Mouse (Mus musculus) midbrain, embryonic 10.5 days (tissue): ENCODE data around the gene Uox. TPM values are rescaled to one million over a fixed set of nuclear protein-coding genes. Genes with fewer than 3 reads are reported as not detected.

ENCODE experiments used
- DNase-seq: peaks from one replicate; pipeline ENCODE4 v3.0.0-alpha.2; 2017; ENCODE audit warnings: low spot score
- H3K27ac ChIP-seq: fragments of 300-500 bp; sonication (generic); replicated peaks from 2 replicates; pipeline ENCODE4 v1.5.1; 2016; ENCODE audit warnings: mild to moderate bottlenecking
- H3K27me3 ChIP-seq: fragments of 300-500 bp; sonication (generic); 2 replicates; pipeline ENCODE4 v1.6.1; 2016; ENCODE audit warnings: low read depth, mild to moderate bottlenecking; ENCODE audit not compliant: poor library complexity, severe bottlenecking
- H3K36me3 ChIP-seq: fragments of 300-500 bp; sonication (generic); 2 replicates; pipeline ENCODE4 v1.6.1; 2016; ENCODE audit warnings: mild to moderate bottlenecking, moderate library complexity
- H3K4me1 ChIP-seq: fragments of 300-500 bp; sonication (generic); 2 replicates; pipeline ENCODE4 v1.6.1; 2016
- H3K4me3 ChIP-seq: fragments of 300-500 bp; sonication (generic); 2 replicates; pipeline ENCODE4 v1.5.1; 2016; ENCODE audit warnings: mild to moderate bottlenecking, moderate library complexity
- H3K9me3 ChIP-seq: fragments of 300-500 bp; sonication (generic); replicated peaks from 2 replicates; pipeline ENCODE4 v1.6.1; 2016; ENCODE audit warnings: mild to moderate bottlenecking
- WGBS: fragments of 180-500 bp; shearing (Covaris S2); methylation state at CpG from one replicate; pipeline ENCODE4 v1.1.7; 2016; 5-methylcytosine and 5-hydroxymethylcytosine counted together
- polyA plus RNA-seq: library from polyadenylated mRNA; unstranded; fragments of >200 nt; fragmentation: Nextera tagmentation; extraction: Ambion mirVana; gene quantifications from 2 replicates; pipeline ENCODE4 v1.2.1, GENCODE M21; 2016

Uox gene
- not detected in 2 replicates for polyA plus RNA-seq

DNA sequence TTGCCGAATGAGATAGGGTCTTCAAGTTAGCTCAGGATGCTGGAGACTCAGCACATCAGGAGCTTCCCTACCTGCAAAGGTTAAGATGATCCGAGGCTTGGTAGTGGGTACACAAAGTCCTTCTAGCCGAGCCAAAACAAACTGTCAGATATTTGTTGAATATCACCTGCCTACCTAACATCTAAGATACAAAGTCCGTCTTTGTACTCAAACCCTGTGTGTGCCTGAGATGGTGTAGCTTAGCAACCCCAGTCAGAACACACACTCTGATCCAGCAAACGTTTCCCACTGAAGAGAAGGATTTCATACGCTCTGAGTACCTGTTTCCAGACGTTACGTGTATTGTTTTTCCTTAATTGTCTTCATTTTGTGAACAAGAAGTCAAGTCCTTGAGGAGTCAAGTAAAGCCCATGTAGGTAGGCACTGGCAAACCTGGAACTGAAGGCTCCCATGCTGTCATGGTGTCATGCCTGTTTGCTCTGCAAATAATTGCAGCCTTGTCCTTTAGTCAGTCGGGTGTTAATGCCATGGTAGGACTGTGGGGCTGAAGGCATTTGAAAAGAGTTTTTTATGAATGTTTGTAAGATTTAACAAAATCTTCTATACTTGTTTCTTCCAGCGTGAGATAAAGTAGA, at the start of gene Uox:
Uox (plus strand) TSS at position 279 of the 635 bp plus-strand sequence.
- no peaks in the 10 kb centered on the region for H3K27me3 ChIP-seq
- WGBS = 87% methylated on average over 10 of the region's 10 CpGs
- no peaks in the 10 kb centered on the region for H3K36me3 ChIP-seq
- no peaks in the 10 kb centered on the region for H3K9me3 ChIP-seq
- H3K4me1 ChIP-seq = 0 out of 2 replicates have a peak, but pooled peaks cover 3% of the 10 kb centered on the region
- H3K4me3 ChIP-seq = no peak within 1 kb of the TSS
- H3K27ac ChIP-seq = no peak within 1 kb of the TSS
- DNase-seq = no peak

DNA sequence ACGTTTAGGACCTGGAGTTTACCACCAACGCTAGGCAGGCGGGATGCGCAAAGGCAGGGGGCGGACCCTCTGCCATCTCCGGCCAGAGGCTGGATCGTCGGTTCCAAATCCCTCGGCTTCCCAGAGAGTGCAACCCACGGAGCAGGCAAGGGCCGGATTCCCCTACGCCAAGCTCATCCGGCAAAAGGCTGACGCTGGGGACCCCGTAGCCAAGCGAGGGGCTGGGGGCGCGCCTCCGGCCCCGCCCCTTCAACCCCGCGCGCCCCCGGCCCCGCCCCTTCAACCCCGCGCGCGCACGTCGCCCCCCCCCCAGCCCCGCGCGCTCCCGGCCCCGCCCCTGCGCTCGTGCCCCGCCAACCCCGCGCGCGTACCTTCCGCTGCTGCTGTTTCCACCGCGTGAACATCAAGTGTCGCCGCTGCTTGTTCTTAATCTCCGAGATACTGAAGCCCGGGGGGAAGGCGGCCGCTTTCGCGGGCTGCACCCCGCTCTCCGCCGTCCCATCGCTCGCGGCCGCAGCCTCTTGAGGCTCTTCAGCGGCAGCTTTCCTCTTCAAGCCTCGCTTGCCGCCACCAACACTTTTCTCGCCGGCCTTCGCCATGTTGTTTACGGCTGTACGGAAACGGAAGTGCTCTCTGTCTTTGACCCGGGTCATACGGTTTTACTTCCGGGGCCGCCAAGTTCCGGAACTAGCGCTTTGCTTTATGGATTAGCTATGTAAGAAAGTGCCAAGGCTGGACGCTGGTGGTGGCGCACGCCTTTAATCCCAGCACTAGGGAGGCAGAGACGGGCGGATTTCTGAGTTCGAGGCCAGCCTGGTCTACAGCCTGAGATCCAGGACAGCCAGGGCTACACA, 49.2 kb upstream of the Uox start, which contains the start of gene Rpf1:
Rpf1 (minus strand) TSS at position 632 of the 854 bp plus-strand sequence.
- no peaks in the 10 kb centered on the region for H3K27me3 ChIP-seq
- peak within 1 kb of the TSS; percentile 98 for H3K27ac ChIP-seq
- peaks cover 33% of the 10 kb centered on the region for H3K36me3 ChIP-seq
- peak within 1 kb of the TSS; percentile 87 for H3K4me3 ChIP-seq
- peaks cover 11% of the 10 kb centered on the region for H3K4me1 ChIP-seq
- H3K9me3 ChIP-seq = no peaks in the 10 kb centered on the region
- under 1% methylated on average over 72 of the region's 82 CpGs for WGBS
- peak; percentile 91 for DNase-seq

DNA sequence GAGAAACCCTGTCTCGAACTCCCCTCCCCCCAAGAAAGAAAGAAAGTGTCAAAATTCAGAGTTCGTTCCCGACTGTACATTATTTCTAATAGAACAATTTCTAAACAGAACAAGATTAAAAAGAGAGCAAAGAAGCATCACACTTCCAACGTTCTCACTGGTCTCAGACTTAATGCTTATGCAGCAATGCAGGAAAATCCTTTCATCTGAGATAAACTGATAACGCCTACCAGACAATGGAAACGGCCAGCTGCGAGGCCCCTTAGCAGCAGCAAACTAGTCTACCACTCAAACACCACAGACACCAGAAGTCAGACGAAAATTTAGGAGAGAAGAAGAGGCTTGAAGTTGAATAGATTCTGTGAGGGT, 48.6 kb upstream of the Uox start:
- H3K4me1 ChIP-seq = peaks cover 11% of the 10 kb centered on the region
- H3K4me3 ChIP-seq = peak overlapping the region; percentile 87
- no peaks in the 10 kb centered on the region for H3K9me3 ChIP-seq
- 19% methylated on average over 8 of the region's 8 CpGs for WGBS
- H3K27ac ChIP-seq = peak overlapping the region; percentile 98
- peaks cover 27% of the 10 kb centered on the region for H3K36me3 ChIP-seq
- no peaks in the 10 kb centered on the region for H3K27me3 ChIP-seq
- no peak for DNase-seq

DNA sequence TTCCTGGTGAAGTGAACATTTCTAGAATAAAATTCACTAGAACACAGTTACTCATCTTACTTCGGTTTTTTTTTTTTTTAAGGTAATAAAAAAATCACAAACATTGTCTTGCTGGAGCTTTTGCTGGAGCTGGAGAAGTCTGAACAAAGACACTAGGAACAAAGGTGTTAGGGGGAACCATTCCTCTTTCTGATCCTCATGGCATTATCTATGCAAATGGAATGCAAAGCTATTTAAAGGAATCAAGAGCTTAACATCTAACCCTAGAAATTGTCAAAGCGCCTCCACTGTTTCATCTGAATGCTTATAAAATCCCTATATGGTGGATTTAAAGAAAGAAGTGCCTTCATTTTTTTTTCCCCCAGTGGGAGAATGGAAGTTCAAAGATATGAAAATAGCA, 41.9 kb upstream of the Uox start:
- Histone ChIP-seq H3K36me3 (no peaks in the 10 kb centered on the region), H3K4me1 (peaks cover 15% of the 10 kb centered on the region; the same call in 1 of the 2 replicates), H3K4me3 (no peak overlapping the region), H3K27me3 (no peaks in the 10 kb centered on the region), H3K9me3 (no peaks in the 10 kb centered on the region), H3K27ac (peak overlapping the region; percentile 63)
- 30% methylated on average over 2 of the region's 2 CpGs for WGBS
- no peak for DNase-seq

DNA sequence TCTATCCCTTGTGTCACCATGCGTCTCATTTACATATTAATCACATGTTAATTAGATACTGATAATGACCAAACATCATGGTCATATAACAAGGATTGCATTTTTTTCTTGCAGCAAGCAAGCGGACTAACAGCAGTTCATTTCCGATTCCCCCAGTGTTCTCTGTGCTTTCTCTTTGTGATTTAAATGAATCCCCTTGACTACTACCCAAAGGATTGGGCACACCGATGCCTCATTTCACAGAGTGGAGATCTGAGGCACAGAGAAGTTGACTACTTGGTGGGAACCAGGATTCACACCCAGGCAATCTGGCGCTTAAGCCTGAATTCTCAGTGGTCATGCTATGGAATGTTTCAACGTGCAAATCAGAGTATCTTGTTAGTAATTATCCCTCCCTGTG, 35.2 kb upstream of the Uox start:
- Histone ChIP-seq H3K27me3 (no peaks in the 10 kb centered on the region), H3K27ac (no peak overlapping the region), H3K36me3 (no peaks in the 10 kb centered on the region), H3K9me3 (no peaks in the 10 kb centered on the region), H3K4me1 (no peaks in the 10 kb centered on the region), H3K4me3 (no peak overlapping the region)
- no peak for DNase-seq
- WGBS = 62% methylated on average over 6 of the region's 6 CpGs

DNA sequence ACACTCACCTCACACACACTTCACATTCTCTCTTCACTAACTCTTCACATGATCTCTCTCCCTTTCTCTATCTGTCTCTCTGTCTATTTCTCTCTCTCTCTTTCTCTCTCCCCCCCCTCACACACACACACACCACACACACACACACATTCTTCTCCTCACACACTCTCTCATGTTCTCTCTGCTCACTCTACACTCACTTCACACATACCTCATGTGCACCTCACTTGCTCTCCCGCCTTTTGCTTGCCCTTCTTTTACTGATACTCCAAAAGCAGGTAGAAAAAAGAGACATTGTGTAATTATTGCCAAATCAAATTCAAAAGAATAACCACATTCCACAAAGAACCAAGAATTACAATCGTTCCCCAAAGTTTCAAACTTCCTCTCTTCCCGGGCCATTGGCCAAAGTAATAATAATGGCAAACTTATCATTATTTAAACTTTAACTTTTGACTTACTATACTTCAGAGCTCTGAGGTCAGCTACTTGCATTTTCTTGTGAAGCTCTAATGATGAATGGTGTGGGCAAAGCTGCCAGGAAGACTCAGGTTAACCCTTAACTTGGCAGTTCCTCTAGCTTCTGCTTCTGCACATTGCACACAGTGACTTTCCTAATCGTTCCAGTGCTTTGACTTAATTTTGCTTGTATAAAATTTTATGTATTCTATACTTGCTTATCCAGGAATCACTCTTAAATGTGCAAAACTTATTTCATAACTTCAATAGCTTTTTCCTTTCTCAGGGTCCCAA, 29.5 kb upstream of the Uox start:
- Histone ChIP-seq H3K4me3 (no peak overlapping the region), H3K27ac (no peak overlapping the region), H3K4me1 (no peaks in the 10 kb centered on the region), H3K27me3 (no peaks in the 10 kb centered on the region), H3K9me3 (no peaks in the 10 kb centered on the region; the same call in 1 of the 2 replicates), H3K36me3 (no peaks in the 10 kb centered on the region)
- WGBS = 90% methylated on average over 4 of the region's 4 CpGs
- DNase-seq = no peak

DNA sequence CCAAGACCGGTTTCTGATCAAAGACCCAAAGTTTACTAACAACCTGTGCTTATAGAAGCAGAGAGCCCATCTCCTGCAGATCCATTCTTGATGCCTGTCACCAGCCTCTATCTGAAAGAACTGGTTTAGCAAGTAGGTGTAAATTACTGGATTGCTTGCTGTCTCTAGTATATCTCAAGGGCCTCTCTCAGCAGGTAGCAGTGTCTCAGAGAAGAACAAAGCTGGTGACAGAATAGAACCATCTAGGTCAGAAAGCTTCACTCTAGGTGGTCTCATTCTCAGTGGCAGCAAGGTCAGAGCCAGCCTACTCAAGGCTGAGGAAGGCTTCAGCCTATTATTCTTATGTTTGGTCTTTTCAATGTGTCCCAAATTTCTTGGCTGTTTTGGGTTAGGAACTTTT, 26.6 kb upstream of the Uox start:
- H3K27me3 ChIP-seq = no peaks in the 10 kb centered on the region
- 43% methylated on average over 1 of the region's 1 CpGs for WGBS
- no peak overlapping the region for H3K27ac ChIP-seq

DNA sequence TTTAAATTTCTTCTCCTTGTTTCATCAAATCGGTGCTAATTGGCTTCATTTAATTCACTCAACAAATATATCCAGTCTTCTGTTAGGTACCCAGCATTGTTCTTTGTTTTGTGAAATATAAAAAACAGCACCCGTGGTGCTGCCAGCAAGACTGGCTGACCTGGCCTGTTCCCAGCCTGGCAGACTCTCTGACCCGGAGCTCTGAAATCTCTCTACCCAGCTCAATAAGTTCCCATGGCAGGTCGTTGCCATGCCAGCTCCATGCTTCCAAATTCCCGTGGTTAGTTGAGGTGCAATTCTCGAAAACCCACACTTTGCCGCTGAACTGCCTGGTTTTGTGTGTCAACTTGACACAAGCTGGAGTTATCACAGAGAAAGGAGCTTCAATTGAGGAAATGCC, 15.4 kb upstream of the Uox start:
- Histone ChIP-seq H3K27ac (no peak overlapping the region), H3K9me3 (no peaks in the 10 kb centered on the region), H3K27me3 (no peaks in the 10 kb centered on the region), H3K4me1 (no peaks in the 10 kb centered on the region), H3K36me3 (no peaks in the 10 kb centered on the region), H3K4me3 (no peak overlapping the region)
- WGBS = 91% methylated on average over 7 of the region's 7 CpGs
- no peak for DNase-seq

More for the DNA sequence above, 26.6 kb upstream of the Uox start:
- H3K4me3 ChIP-seq = no peak overlapping the region
- H3K4me1 ChIP-seq = no peaks in the 10 kb centered on the region
- no peaks in the 10 kb centered on the region for H3K36me3 ChIP-seq
- H3K9me3 ChIP-seq = no peaks in the 10 kb centered on the region; the same call in 1 of the 2 replicates
- DNase-seq = no peak

DNA sequence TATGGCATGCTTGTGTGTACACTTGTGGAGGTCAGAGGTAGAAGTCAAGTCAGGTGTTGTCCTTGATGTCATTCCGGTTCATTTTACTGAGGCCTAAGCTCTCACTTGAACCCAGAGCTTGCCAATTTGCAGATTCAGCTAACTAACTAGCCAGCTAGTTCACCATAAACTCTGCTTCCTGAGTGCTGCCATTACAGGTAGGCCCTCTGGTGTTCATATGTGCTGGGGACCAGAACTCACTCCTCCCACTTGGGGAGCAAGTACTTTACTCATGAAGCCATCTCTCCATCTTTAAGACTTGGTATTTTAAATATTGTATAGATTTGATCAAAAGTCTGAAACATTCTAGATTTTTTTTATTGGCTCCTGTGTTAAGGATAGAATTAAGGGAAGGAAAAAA, 13.7 kb upstream of the Uox start:
- Histone ChIP-seq H3K4me1 (no peaks in the 10 kb centered on the region), H3K36me3 (no peaks in the 10 kb centered on the region), H3K27me3 (no peaks in the 10 kb centered on the region), H3K27ac (no peak overlapping the region), H3K9me3 (no peaks in the 10 kb centered on the region), H3K4me3 (no peak overlapping the region)
- 61% methylated on average over 1 of the region's 1 CpGs for WGBS
- DNase-seq = no peak

DNA sequence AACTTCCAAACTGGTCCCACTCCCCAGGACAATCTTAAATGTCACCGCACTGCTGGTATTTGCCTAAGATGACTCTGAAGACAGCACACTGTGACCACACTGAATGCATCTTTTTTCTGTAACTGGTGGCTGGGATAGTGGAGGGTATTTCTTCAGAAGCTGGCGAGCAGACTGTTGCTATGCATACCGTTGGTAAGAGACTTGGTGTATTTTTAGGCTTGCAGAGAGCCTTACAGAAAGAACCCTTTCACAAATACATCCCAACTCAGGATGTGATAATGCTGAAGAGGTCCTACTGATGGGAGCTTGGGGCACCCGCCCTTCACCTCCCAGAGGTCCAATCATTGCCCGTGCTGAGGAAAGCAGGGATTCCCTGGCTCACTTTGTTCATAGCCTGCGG, 12.7 kb upstream of the Uox start:
- DNase-seq = no peak
- H3K9me3 ChIP-seq = no peaks in the 10 kb centered on the region
- H3K36me3 ChIP-seq = no peaks in the 10 kb centered on the region
- H3K4me1 ChIP-seq = no peaks in the 10 kb centered on the region
- H3K4me3 ChIP-seq = no peak overlapping the region
- WGBS = 91% methylated on average over 6 of the region's 6 CpGs
- H3K27ac ChIP-seq = no peak overlapping the region
- no peaks in the 10 kb centered on the region for H3K27me3 ChIP-seq

DNA sequence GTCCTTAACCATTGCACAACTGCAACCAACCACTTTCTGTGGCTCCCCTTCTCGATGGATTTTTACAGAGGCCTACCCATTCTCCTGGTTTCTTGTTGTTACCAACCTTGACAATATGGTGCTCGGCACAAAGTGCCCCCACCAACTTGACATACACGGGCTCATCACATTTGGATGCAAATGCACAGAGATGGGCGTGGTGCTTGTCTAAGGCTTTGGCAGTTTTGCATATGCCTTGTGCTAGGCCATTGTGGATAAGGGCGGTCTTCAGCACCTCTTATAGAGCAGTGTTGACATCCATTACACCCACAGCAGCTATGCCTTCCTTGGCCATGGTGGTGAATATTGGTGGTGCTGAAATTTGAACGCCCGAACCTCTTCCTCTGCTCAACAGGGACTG, 7.3 kb upstream of the Uox start:
- no peak overlapping the region for H3K4me3 ChIP-seq
- WGBS = 89% methylated on average over 7 of the region's 7 CpGs

DNA sequence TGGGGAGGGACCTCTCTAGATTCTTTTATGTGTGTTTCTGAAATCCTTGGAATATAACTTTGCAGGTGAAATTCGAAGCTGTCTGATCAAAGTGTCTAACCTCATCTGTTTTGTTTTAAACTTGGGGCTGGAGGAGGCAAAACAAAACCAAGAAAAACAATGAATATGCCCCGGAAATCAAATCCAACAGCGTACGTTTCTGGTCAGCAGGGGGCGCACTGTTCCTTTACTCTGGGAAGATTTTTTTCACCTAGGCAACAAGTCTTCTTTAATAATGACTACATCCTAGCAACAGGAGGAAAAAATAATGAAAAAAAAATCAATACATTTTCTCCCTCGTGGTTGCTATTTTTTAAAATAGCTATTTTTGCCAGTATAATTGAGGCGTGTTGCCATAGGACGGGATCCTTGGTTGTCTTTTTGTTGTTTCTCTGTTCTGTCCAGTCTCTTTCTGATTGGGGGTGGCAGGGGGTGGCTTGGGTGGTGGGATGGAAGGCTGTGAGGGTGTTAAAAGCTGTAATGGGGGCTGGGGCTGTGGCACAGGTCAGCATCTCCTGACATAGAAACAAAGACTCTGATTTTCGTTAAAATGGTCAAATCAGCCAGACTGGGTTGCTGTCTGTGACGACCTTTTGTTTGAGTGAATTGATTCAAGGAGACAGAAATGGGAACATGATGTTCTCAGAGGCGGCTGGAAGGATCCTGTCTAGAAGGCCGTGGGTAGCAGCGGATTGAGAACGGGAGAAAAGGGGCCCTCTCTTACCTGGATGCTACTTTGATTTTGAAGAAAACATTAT, 5.8 kb upstream of the Uox start:
- no peak overlapping the region for H3K4me3 ChIP-seq
- WGBS = 34% methylated on average over 14 of the region's 14 CpGs
- H3K4me1 ChIP-seq = peaks cover 11% of the 10 kb centered on the region
- H3K36me3 ChIP-seq = no peaks in the 10 kb centered on the region
- no peaks in the 10 kb centered on the region for H3K9me3 ChIP-seq
- DNase-seq = peak; percentile 76
- no peaks in the 10 kb centered on the region for H3K27me3 ChIP-seq
- H3K27ac ChIP-seq = peak overlapping the region; percentile 55; the same call in 1 of the 2 replicates

More for the DNA sequence above, 7.3 kb upstream of the Uox start:
- H3K27me3 ChIP-seq = no peaks in the 10 kb centered on the region
- no peaks in the 10 kb centered on the region for H3K9me3 ChIP-seq
- no peak overlapping the region for H3K27ac ChIP-seq
- DNase-seq = no peak
- no peaks in the 10 kb centered on the region for H3K36me3 ChIP-seq
- H3K4me1 ChIP-seq = peaks cover 11% of the 10 kb centered on the region
